Mouse (Mus musculus): ENCODE measurements around the gene Baz1b. TPM values are rescaled to one million over a fixed set of nuclear protein-coding genes. Genes with fewer than 3 reads are reported as not detected.

Baz1b gene
- total and polyA plus RNA-seq, 3 experiments = 67.9 to 232 (median 187) TPM

DNA sequence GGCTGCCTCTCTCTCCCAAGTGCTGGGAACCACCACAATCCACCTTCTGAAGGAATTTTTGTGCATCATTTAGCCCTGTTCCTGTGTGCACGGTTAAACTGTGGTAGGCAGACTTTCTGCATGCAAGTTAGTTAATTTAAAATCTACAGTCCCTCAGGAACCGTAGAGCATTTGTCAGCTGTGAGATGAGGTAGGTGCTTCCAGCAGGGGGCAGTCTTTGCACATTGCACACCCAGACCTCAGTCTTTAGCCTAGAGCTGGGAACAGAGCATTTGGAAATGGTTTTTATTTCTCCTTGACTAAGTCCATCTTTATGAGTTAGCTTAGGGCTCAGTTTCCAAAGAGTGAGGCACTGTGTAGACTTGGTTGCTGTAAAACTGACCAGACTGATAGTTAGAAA, 49.5 kb downstream of the Baz1b start:
- H3K4me1 ChIP-seq (ENCODE audit: insufficient read depth, low read depth, low read length) = peaks cover 6% of the 10 kb centered on the region
- TF ChIP-seq GATA2 (IDR thresholded peaks at IDR 0.05; ENCODE audit: borderline replicate concordance, low read depth, low read length) (no peak), CTCF (IDR thresholded peaks at IDR 0.05; ENCODE audit: low read depth, low read length) (peak; percentile 50), TAL1 (conservative IDR thresholded peaks at IDR 0.05; ENCODE audit: low read depth, low read length) (no peak), GATA1 (IDR thresholded peaks at IDR 0.05; ENCODE audit: borderline replicate concordance, low read length) (no peak)
- H3K4me3 ChIP-seq (ENCODE audit: low read depth, low read length) = no peak overlapping the region
- H3K9me3 ChIP-seq (replicated peaks) = no peaks in the 10 kb centered on the region
- H3K36me3 ChIP-seq (replicated peaks) = peaks cover 100% of the 10 kb centered on the region
- no peak for ATAC-seq (ENCODE audit: extremely low read depth, insufficient number of reproducible peaks, low FRiP score, poor library complexity, severe bottlenecking)
- no peaks in the 10 kb centered on the region for H3K27me3 ChIP-seq (ENCODE audit: insufficient read depth, low read length)
- DNase-seq (ENCODE audit: low spot score) = peak; percentile 35

DNA sequence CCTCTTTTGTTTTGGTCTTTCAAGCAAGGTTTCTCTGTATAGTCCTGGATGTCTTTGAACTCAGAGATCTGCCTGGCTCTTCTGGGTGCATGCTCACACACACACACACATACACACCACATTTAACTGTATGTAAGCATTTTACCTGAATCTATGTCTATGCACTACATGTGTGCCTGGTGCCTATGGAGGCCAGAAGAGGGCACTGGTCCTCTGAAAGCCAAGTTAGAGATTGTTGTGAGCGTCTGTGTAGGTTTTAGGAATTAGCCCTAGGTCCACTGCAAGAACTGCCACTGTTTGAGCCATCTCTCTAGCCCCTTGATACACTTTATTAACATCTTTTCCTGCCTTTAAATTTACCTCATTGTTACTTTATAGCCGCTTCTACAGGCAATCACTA, 51.8 kb downstream of the Baz1b start:
- H3K4me3 ChIP-seq (ENCODE audit: low read depth, low read length) = no peak overlapping the region
- H3K9me3 ChIP-seq (replicated peaks) = no peaks in the 10 kb centered on the region
- no peak for DNase-seq (ENCODE audit: low spot score)
- TF ChIP-seq GATA2 (IDR thresholded peaks at IDR 0.05; ENCODE audit: borderline replicate concordance, low read depth, low read length) = no peak
- TF ChIP-seq POLR2AphosphoS5 (IDR thresholded peaks at IDR 0.05; ENCODE audit: insufficient replicate concordance, low read depth, low read length) = no peak
- TF ChIP-seq CTCF (IDR thresholded peaks at IDR 0.05; ENCODE audit: low read depth, low read length) = no peak
- no peak for TF ChIP-seq GATA1 (IDR thresholded peaks at IDR 0.05; ENCODE audit: borderline replicate concordance, low read length)
- no peak for TF ChIP-seq TAL1 (conservative IDR thresholded peaks at IDR 0.05; ENCODE audit: low read depth, low read length)
- no peak for ATAC-seq (ENCODE audit: extremely low read depth, insufficient number of reproducible peaks, low FRiP score, poor library complexity, severe bottlenecking)
- H3K36me3 ChIP-seq (replicated peaks) = peaks cover 99% of the 10 kb centered on the region
- H3K27me3 ChIP-seq (ENCODE audit: insufficient read depth, low read length) = no peaks in the 10 kb centered on the region
- H3K4me1 ChIP-seq (ENCODE audit: insufficient read depth, low read depth, low read length) = peaks cover 14% of the 10 kb centered on the region

DNA sequence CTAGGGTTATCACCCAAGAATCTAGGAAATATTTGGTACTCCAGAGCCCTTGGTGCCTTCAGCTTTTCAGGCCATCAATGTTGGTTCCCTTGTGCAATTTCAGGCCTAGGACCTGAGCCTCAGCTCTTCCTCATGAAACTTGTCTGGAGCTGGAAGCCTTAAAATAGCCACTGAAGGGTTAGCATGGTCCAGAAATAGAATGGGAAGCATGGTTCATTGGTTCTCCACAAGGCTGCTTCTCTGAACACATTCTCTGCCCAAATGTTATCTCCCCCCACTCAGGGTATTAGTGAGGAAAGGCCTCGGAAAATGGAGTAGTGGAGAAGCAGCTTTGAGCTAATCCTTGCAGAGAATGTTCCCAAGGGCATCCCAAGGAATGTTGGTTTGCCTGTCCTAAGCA, 54.4 kb downstream of the Baz1b start:
- ATAC-seq (ENCODE audit: extremely low read depth, insufficient number of reproducible peaks, low FRiP score, poor library complexity, severe bottlenecking) = no peak
- H3K36me3 ChIP-seq (replicated peaks) = peaks cover 99% of the 10 kb centered on the region
- H3K9me3 ChIP-seq (replicated peaks) = no peaks in the 10 kb centered on the region

DNA sequence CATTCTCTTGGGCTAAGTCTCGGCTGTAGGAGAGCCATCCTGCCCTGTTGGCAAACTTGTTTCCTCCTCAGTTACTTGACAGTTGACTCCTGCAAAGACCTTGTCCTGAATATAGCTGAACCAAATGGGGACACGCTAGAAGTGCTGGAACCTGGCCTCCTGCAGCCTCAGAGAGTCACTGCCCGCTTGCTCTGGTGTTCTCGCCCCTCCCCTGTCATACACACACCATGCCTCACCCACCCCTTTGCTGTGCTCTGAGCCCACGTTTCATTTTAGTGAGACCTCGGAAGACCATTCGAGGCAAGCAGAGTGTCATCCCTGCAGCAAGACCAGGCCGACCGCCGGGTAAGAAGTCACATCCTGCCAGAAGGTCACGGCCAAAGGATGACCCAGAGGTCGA, 55.1 kb downstream of the Baz1b start:
- Histone ChIP-seq H3K4me1 (ENCODE audit: insufficient read depth, low read depth, low read length) (peaks cover 16% of the 10 kb centered on the region), H3K9me3 (replicated peaks) (no peaks in the 10 kb centered on the region), H3K27me3 (ENCODE audit: insufficient read depth, low read length) (no peaks in the 10 kb centered on the region), H3K36me3 (replicated peaks) (peaks cover 99% of the 10 kb centered on the region), H3K4me3 (ENCODE audit: low read depth, low read length) (no peak overlapping the region)
- TF ChIP-seq TAL1 (conservative IDR thresholded peaks at IDR 0.05; ENCODE audit: low read depth, low read length) = no peak
- no peak for TF ChIP-seq GATA2 (IDR thresholded peaks at IDR 0.05; ENCODE audit: borderline replicate concordance, low read depth, low read length)
- no peak for TF ChIP-seq POLR2AphosphoS5 (IDR thresholded peaks at IDR 0.05; ENCODE audit: insufficient replicate concordance, low read depth, low read length)
- TF ChIP-seq CTCF (IDR thresholded peaks at IDR 0.05; ENCODE audit: low read depth, low read length) = no peak
- no peak for TF ChIP-seq GATA1 (IDR thresholded peaks at IDR 0.05; ENCODE audit: borderline replicate concordance, low read length)
- ATAC-seq (ENCODE audit: extremely low read depth, insufficient number of reproducible peaks, low FRiP score, poor library complexity, severe bottlenecking) = no peak
- no peak for DNase-seq (ENCODE audit: low spot score)

More for the DNA sequence above, 54.4 kb downstream of the Baz1b start:
- Histone ChIP-seq H3K4me3 (ENCODE audit: low read depth, low read length) (no peak overlapping the region), H3K27me3 (ENCODE audit: insufficient read depth, low read length) (no peaks in the 10 kb centered on the region), H3K4me1 (ENCODE audit: insufficient read depth, low read depth, low read length) (peaks cover 16% of the 10 kb centered on the region)
- TF ChIP-seq CTCF (IDR thresholded peaks at IDR 0.05; ENCODE audit: low read depth, low read length) (no peak), POLR2AphosphoS5 (IDR thresholded peaks at IDR 0.05; ENCODE audit: insufficient replicate concordance, low read depth, low read length) (no peak), GATA2 (IDR thresholded peaks at IDR 0.05; ENCODE audit: borderline replicate concordance, low read depth, low read length) (no peak), GATA1 (IDR thresholded peaks at IDR 0.05; ENCODE audit: borderline replicate concordance, low read length) (no peak), TAL1 (conservative IDR thresholded peaks at IDR 0.05; ENCODE audit: low read depth, low read length) (no peak)
- no peak for DNase-seq (ENCODE audit: low spot score)

DNA sequence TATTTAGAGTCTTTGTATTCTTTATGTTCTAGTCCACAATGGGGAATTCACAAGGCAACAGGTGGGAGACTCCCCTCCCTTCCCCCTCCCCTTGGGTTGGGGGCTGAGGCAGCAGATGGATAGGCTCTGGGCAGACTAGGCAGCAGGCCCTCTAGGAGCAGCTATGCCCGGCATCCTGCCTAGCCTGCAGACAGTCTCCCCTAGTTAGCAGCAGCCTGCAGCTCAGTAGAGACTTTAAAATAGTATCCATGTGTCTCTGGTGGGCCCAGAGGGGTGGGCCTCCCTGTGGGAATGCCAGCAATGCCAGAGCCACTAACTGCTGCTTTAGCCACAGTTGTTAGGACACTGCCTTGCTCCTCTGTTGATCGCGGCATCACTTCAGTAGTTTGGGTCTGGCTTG, 55.5 kb downstream of the Baz1b start:
- no peak overlapping the region for H3K4me3 ChIP-seq (ENCODE audit: low read depth, low read length)
- DNase-seq (ENCODE audit: low spot score) = no peak
- peaks cover 99% of the 10 kb centered on the region for H3K36me3 ChIP-seq (replicated peaks)
- no peak for ATAC-seq (ENCODE audit: extremely low read depth, insufficient number of reproducible peaks, low FRiP score, poor library complexity, severe bottlenecking)
- no peaks in the 10 kb centered on the region for H3K27me3 ChIP-seq (ENCODE audit: insufficient read depth, low read length)
- H3K9me3 ChIP-seq (replicated peaks) = no peaks in the 10 kb centered on the region
- H3K4me1 ChIP-seq (ENCODE audit: insufficient read depth, low read depth, low read length) = peaks cover 13% of the 10 kb centered on the region
- TF ChIP-seq POLR2AphosphoS5 (IDR thresholded peaks at IDR 0.05; ENCODE audit: insufficient replicate concordance, low read depth, low read length) (no peak), CTCF (IDR thresholded peaks at IDR 0.05; ENCODE audit: low read depth, low read length) (no peak), TAL1 (conservative IDR thresholded peaks at IDR 0.05; ENCODE audit: low read depth, low read length) (no peak), GATA2 (IDR thresholded peaks at IDR 0.05; ENCODE audit: borderline replicate concordance, low read depth, low read length) (no peak)

DNA sequence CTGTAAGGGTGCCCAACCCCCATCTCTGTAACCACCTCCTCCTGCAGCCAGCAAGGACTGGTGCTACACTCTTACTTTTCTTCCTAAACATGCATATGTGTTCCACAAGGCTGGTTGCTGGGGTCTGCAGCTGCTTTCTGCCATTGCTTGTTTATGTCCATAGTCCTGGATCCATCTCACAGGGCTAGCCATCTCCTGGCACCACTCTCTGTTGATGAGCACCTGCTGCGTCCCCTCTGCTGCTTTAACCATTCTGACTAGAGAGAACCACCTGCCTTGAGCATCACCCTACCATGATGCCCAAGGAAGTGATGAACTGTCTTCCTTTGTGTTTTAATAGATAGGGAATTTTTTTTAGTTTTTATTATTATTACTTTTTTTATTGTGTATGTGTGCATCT, 56.1 kb downstream of the Baz1b start:
- TF ChIP-seq GATA1 (IDR thresholded peaks at IDR 0.05; ENCODE audit: borderline replicate concordance, low read length) (no peak), TAL1 (conservative IDR thresholded peaks at IDR 0.05; ENCODE audit: low read depth, low read length) (no peak), GATA2 (IDR thresholded peaks at IDR 0.05; ENCODE audit: borderline replicate concordance, low read depth, low read length) (no peak), CTCF (IDR thresholded peaks at IDR 0.05; ENCODE audit: low read depth, low read length) (no peak), POLR2AphosphoS5 (IDR thresholded peaks at IDR 0.05; ENCODE audit: insufficient replicate concordance, low read depth, low read length) (no peak)
- no peak for DNase-seq (ENCODE audit: low spot score)
- Histone ChIP-seq H3K4me3 (ENCODE audit: low read depth, low read length) (no peak overlapping the region), H3K27me3 (ENCODE audit: insufficient read depth, low read length) (no peaks in the 10 kb centered on the region), H3K36me3 (replicated peaks) (peaks cover 95% of the 10 kb centered on the region), H3K9me3 (replicated peaks) (no peaks in the 10 kb centered on the region), H3K4me1 (ENCODE audit: insufficient read depth, low read depth, low read length) (peaks cover 10% of the 10 kb centered on the region; the same call in 1 of the 2 replicates)
- no peak for ATAC-seq (ENCODE audit: extremely low read depth, insufficient number of reproducible peaks, low FRiP score, poor library complexity, severe bottlenecking)
